Mouse (Mus musculus) spleen, adult 2 months (tissue): Measurements from ENCODE around the gene Sipa1l1.

Experiments used
- CTCF ChIP-seq: fragments of 200-500 bp; IDR thresholded peaks from 2 replicates; pipeline ENCODE4 v1.5.1; 2011; ENCODE audit warnings: mild to moderate bottlenecking, inconsistent platforms; ENCODE audit not compliant: insufficient read depth, insufficient read length, insufficient replicate concordance; ENCODE audit errors: extremely low read depth
- POLR2A ChIP-seq: fragments of 200-500 bp; IDR thresholded peaks from 2 replicates; pipeline ENCODE4 v1.6.1; 2011; ENCODE audit warnings: low read depth, low read length, inconsistent platforms

GRCm38 (mm10) chr12:82237946-82238345 lies 68.8 kb downstream of the Sipa1l1 start:
- TF ChIP-seq CTCF (no peak), POLR2A (no peak)
